Mouse (Mus musculus) liver, postnatal 0 days (tissue): ENCODE data around the gene A730071L15Rik. TPM values are rescaled to one million over a fixed set of nuclear protein-coding genes. Genes with fewer than 3 reads are reported as not detected.

Source experiments
- ATAC-seq: fragments of 200-750 bp; cut with Nextera tagmentation; 2 replicates; pipeline ENCODE4 v1.8.0; 2017; ENCODE audit warnings: mild to moderate bottlenecking, moderate library complexity
- DNase-seq: peaks from one replicate; pipeline ENCODE4 v3.0.0-alpha.2; 2016
- H3K27ac ChIP-seq: fragments of 300-500 bp; sonication (generic); 2 replicates; pipeline ENCODE4 v1.5.1; 2014; ENCODE audit warnings: antibody characterized with exemption, moderate library complexity, mild to moderate bottlenecking, low read depth
- H3K27me3 ChIP-seq: fragments of 300-500 bp; sonication (generic); 2 replicates; pipeline ENCODE4 v1.6.1; 2014; ENCODE audit warnings: low read length, control low read depth, mixed read lengths; ENCODE audit not compliant: insufficient read depth
- H3K36me3 ChIP-seq: fragments of 300-500 bp; sonication (generic); replicated peaks from 2 replicates; pipeline ENCODE4 v1.6.1; 2014; ENCODE audit warnings: mild to moderate bottlenecking, control low read depth, low read length, moderate library complexity, mixed read lengths; ENCODE audit not compliant: insufficient read depth
- H3K4me1 ChIP-seq: fragments of 300-500 bp; sonication (generic); 2 replicates; pipeline ENCODE4 v1.6.1; 2014; ENCODE audit warnings: antibody characterized with exemption, mild to moderate bottlenecking, control low read depth; ENCODE audit not compliant: insufficient read depth
- H3K4me2 ChIP-seq: fragments of 300-500 bp; sonication (generic); 2 replicates; pipeline ENCODE4 v1.6.1; 2014; ENCODE audit warnings: low read depth, mild to moderate bottlenecking, low read length, moderate library complexity, mixed read lengths
- H3K4me3 ChIP-seq: fragments of 300-500 bp; sonication (generic); 2 replicates; pipeline ENCODE4 v1.5.1; 2014; ENCODE audit warnings: low read depth, low read length
- H3K9ac ChIP-seq: fragments of 300-500 bp; sonication (generic); replicated peaks from 2 replicates; pipeline ENCODE4 v1.6.1; 2014; ENCODE audit warnings: mild to moderate bottlenecking, moderate library complexity
- H3K9me3 ChIP-seq: fragments of 300-500 bp; sonication (generic); 2 replicates; pipeline ENCODE4 v1.6.1; 2016; ENCODE audit warnings: mild to moderate bottlenecking, control low read depth, low read length, mixed read lengths
- CTCF ChIP-seq: sonication (generic); IDR thresholded peaks from 2 replicates; pipeline ENCODE4 v1.5.1; 2016; ENCODE audit warnings: antibody characterized with exemption, low read depth
- EP300 ChIP-seq: IDR thresholded peaks from 2 replicates; pipeline ENCODE4 v1.6.1; 2016; ENCODE audit warnings: antibody characterized with exemption, low read depth, mild to moderate bottlenecking
- WGBS: fragments of 180-500 bp; shearing (Covaris S2); extraction: QIAGEN DNeasy Blood & Tissue Kit; methylation state at CpG from one replicate; pipeline ENCODE4 v1.1.7; 2014; ENCODE audit not compliant: insufficient replicate concordance; 5-methylcytosine and 5-hydroxymethylcytosine counted together
- polyA plus RNA-seq: library from polyadenylated mRNA; unstranded; fragments of >200 nt; fragmentation: Nextera tagmentation; extraction: Ambion mirVana; gene quantifications from 2 replicates; pipeline ENCODE4 v1.2.1, GENCODE M21; 2015

A730071L15Rik gene
- polyA plus RNA-seq, 1 experiment from 2014 or later, result 0.31 TPM

DNA sequence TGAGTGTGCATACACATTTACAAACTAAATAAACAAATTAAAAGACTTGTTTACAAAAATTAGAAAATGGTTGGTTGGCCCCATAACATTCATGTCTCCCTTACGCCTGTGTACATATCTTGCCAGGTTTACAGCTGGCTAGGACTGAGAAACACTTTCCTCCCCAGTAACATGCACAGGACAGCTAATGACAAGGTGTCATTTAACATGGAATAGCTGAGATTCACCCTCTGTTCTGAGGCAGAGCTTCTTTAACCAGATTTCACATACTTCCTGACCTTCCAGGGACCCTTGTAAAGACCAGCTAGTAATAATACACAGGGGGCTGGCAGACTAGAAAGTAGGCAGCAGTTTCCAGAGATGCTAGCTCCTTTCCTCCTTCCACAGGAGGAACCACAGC, 8.3 kb downstream of the A730071L15Rik start:
- ATAC-seq, result no peak
- H3K27me3 ChIP-seq, result no peaks in the 10 kb centered on the region

GRCm38 (mm10) chr11:6216834-6217233, 17.0 kb downstream of the A730071L15Rik start:
- ATAC-seq (no peak), DNase-seq (no peak)
- Histone ChIP-seq H3K36me3 (no peaks in the 10 kb centered on the region), H3K9ac (no peak overlapping the region), H3K4me2 (no peak overlapping the region), H3K27ac (no peak overlapping the region), H3K27me3 (no peaks in the 10 kb centered on the region), H3K4me1 (no peaks in the 10 kb centered on the region), H3K4me3 (no peak overlapping the region), H3K9me3 (no peaks in the 10 kb centered on the region)
- 66% methylated on average over 3 of the region's 3 CpGs for WGBS
- TF ChIP-seq EP300 (no peak), CTCF (no peak)

More for the DNA sequence above, 8.3 kb downstream of the A730071L15Rik start:
- WGBS, result 78% methylated on average over 1 of the region's 1 CpGs
- Histone ChIP-seq H3K9me3 (no peaks in the 10 kb centered on the region; the same call in 1 of the 2 replicates), H3K4me3 (no peak overlapping the region), H3K9ac (no peak overlapping the region), H3K4me1 (no peaks in the 10 kb centered on the region), H3K4me2 (no peak overlapping the region), H3K36me3 (no peaks in the 10 kb centered on the region), H3K27ac (no peak overlapping the region)
- TF ChIP-seq CTCF (no peak), EP300 (no peak)
- no peak for DNase-seq

DNA sequence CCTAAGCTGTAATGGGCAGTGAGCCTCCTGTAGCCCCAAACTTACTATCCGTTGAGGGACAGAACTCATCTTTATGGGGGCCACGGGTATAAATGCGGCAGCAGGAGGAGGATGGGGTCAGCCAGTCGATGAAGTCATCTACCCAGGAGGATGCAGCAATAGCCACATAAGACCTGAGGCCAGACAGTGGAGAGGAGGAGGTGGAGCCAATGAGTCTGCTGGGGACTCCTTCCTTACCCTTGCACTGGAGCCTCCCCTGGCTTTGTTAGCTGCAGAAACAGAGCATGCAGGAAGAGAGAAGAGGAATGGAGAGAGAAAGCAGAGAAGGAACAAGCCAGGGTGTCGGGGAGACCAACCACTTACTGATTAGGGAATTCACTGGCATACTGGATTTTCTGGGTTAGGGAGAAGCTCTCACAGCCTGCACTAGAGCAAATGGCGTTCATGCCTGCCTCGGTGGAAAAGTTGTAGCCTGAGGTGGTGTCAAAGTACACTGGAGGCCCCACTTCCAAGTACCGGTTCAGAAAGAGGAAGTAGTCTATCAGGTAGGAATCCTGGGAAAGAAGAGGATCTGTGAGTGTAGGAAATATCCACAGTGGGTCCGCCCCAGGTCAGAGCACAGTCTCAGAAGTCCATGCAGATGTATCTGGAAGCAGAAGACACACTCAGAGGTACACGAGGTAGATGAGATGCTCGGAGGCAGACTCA, 18.5 kb downstream of the A730071L15Rik start:
- Histone ChIP-seq H3K9me3 (no peaks in the 10 kb centered on the region), H3K36me3 (no peaks in the 10 kb centered on the region), H3K4me2 (no peak overlapping the region), H3K27ac (no peak overlapping the region), H3K4me3 (no peak overlapping the region), H3K9ac (no peak overlapping the region), H3K4me1 (no peaks in the 10 kb centered on the region), H3K27me3 (no peaks in the 10 kb centered on the region)
- TF ChIP-seq CTCF (no peak), EP300 (no peak)
- WGBS, result 58% methylated on average over 11 of the region's 11 CpGs
- DNase-seq (no peak), ATAC-seq (no peak)

- DNase-seq, result no peak
- Histone ChIP-seq H3K4me1 (no peaks in the 10 kb centered on the region), H3K4me2 (no peak overlapping the region), H3K36me3 (no peaks in the 10 kb centered on the region), H3K9me3 (no peaks in the 10 kb centered on the region), H3K27ac (no peak overlapping the region), H3K4me3 (no peak overlapping the region), H3K9ac (no peak overlapping the region), H3K27me3 (no peaks in the 10 kb centered on the region)
- no peak for TF ChIP-seq CTCF
- TF ChIP-seq EP300, result no peak
- 81% methylated on average over 6 of the region's 6 CpGs for WGBS
- ATAC-seq, result no peak
Observed at GRCm38 (mm10) chr11:6219967-6220366, 20.1 kb downstream of the A730071L15Rik start.

- Histone ChIP-seq H3K27me3 (no peaks in the 10 kb centered on the region), H3K4me2 (no peak overlapping the region), H3K27ac (no peak overlapping the region), H3K4me1 (no peaks in the 10 kb centered on the region), H3K9ac (no peak overlapping the region), H3K36me3 (no peaks in the 10 kb centered on the region), H3K9me3 (no peaks in the 10 kb centered on the region), H3K4me3 (no peak overlapping the region)
- no peak for DNase-seq
- TF ChIP-seq CTCF (no peak), EP300 (no peak)
- no peak for ATAC-seq
- WGBS, result 76% methylated on average over 10 of the region's 10 CpGs
Observed at GRCm38 (mm10) chr11:6222187-6222586, 22.4 kb downstream of the A730071L15Rik start.

GRCm38 (mm10) chr11:6224541-6225229, 24.9 kb downstream of the A730071L15Rik start:
- Histone ChIP-seq H3K27ac (no peak overlapping the region), H3K4me2 (no peak overlapping the region), H3K9me3 (no peaks in the 10 kb centered on the region), H3K4me1 (no peaks in the 10 kb centered on the region), H3K9ac (no peak overlapping the region), H3K4me3 (no peak overlapping the region), H3K36me3 (no peaks in the 10 kb centered on the region), H3K27me3 (no peaks in the 10 kb centered on the region)
- WGBS, result 75% methylated on average over 14 of the region's 14 CpGs
- ATAC-seq (no peak), DNase-seq (no peak)
- TF ChIP-seq CTCF, result no peak
- no peak for TF ChIP-seq EP300
